Mouse (Mus musculus) myocyte (in vitro differentiated cells): ENCODE measurements at regions not wholly inside any gene's neighbourhood (a gene's known extent, or its start where the extent isn't known, plus 50 kb on each side); places are given as distances from the start of the nearest gene placed in this dataset.

Experiments
- MAX ChIP-seq: IDR thresholded peaks from one replicate; pipeline ENCODE4 v1.6.1; 2011; ENCODE audit warnings: low read depth, mild to moderate bottlenecking, control low read depth
- POLR2A ChIP-seq: IDR thresholded peaks from one replicate; pipeline ENCODE4 v1.6.1; 2011; ENCODE audit warnings: low read depth, mild to moderate bottlenecking, control low read depth, moderate library complexity; ENCODE audit not compliant: insufficient read length
- POLR2AphosphoS2 ChIP-seq: IDR thresholded peaks from one replicate; pipeline ENCODE4 v1.6.1; 2011; ENCODE audit warnings: low read depth, control low read depth; ENCODE audit not compliant: insufficient read length
- TCF12 ChIP-seq: IDR thresholded peaks from one replicate; pipeline ENCODE4 v1.6.1; 2011; ENCODE audit warnings: mild to moderate bottlenecking, control low read depth; ENCODE audit not compliant: poor library complexity, insufficient read depth, severe bottlenecking

- TF ChIP-seq MAX (no peak), POLR2AphosphoS2 (no peak), POLR2A (no peak), TCF12 (no peak)
These were observed 69.5 kb upstream of the Ampd3 start for GRCm38 (mm10) chr7:110698211-110699153.
